Mouse (Mus musculus) brain, embryonic 14.5 days (tissue): ENCODE data around the gene Zfp365.

ENCODE experiments used
- CTCF ChIP-seq: fragments of 200-500 bp; IDR thresholded peaks from 2 replicates; pipeline ENCODE4 v1.5.1; 2012; ENCODE audit warnings: inconsistent platforms, mild to moderate bottlenecking, moderate library complexity, borderline replicate concordance; ENCODE audit not compliant: insufficient read depth, insufficient read length; ENCODE audit errors: extremely low read depth
- POLR2A ChIP-seq: fragments of 200-500 bp; IDR thresholded peaks from 2 replicates; pipeline ENCODE4 v1.6.1; 2012; ENCODE audit warnings: mild to moderate bottlenecking, inconsistent platforms, borderline replicate concordance; ENCODE audit not compliant: poor library complexity, insufficient read depth, insufficient read length, severe bottlenecking; ENCODE audit errors: extremely low read depth

DNA sequence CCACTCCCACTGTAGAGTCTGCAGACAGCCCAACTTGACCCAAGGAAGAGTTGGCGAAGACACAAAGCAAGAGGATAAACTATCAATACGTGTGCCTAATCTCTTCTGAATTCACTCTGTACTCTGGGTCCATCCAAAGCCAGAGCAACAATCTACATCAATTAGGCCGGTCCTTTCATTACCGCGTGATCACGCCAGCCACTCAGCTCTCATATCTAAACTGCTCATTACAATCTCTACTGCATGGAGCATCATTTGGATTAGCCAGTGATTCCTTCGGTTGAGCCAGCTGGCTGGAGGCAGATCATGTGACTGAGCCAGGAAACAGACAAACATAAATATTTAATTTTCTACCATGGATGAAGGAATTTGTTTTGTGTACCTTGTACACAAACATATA lies 17.8 kb downstream of the Zfp365 start:
- no peak for TF ChIP-seq CTCF
- no peak for TF ChIP-seq POLR2A
